Mouse (Mus musculus) lung, embryonic 16.5 days (tissue): ENCODE data around the gene Bex6. TPM values are rescaled to one million over a fixed set of nuclear protein-coding genes. Genes with fewer than 3 reads are reported as not detected.

Source experiments
- ATAC-seq: fragments of 200-750 bp; cut with Nextera tagmentation; 2 replicates; pipeline ENCODE4 v1.8.0; 2017; ENCODE audit warnings: low read depth, mild to moderate bottlenecking, moderate library complexity
- H3K27ac ChIP-seq: fragments of 300-500 bp; sonication (generic); 2 replicates; pipeline ENCODE4 v1.5.1; 2014; ENCODE audit warnings: mild to moderate bottlenecking, control low read depth, low read length
- H3K27me3 ChIP-seq: fragments of 300-500 bp; sonication (generic); 2 replicates; pipeline ENCODE4 v1.6.1; 2014; ENCODE audit warnings: low read depth, low read length, mixed read lengths; ENCODE audit not compliant: control insufficient read depth, insufficient read depth
- H3K36me3 ChIP-seq: fragments of 300-500 bp; sonication (generic); 2 replicates; pipeline ENCODE4 v1.6.1; 2014; ENCODE audit warnings: low read length; ENCODE audit not compliant: control insufficient read depth, insufficient read depth
- H3K4me1 ChIP-seq: fragments of 300-500 bp; sonication (generic); replicated peaks from 2 replicates; pipeline ENCODE4 v1.6.1; 2014; ENCODE audit warnings: low read length, mixed read lengths; ENCODE audit not compliant: control insufficient read depth, insufficient read depth
- H3K4me2 ChIP-seq: fragments of 300-500 bp; sonication (generic); 2 replicates; pipeline ENCODE4 v1.6.1; 2014; ENCODE audit warnings: low read depth, low read length, control low read depth
- H3K4me3 ChIP-seq: fragments of 300-500 bp; sonication (generic); 2 replicates; pipeline ENCODE4 v1.5.1; 2014; ENCODE audit warnings: mild to moderate bottlenecking, low read length, control low read depth
- H3K9ac ChIP-seq: fragments of 300-500 bp; sonication (generic); 2 replicates; pipeline ENCODE4 v1.6.1; 2014; ENCODE audit warnings: low read length, control low read depth
- H3K9me3 ChIP-seq: fragments of 300-500 bp; sonication (generic); 2 replicates; pipeline ENCODE4 v1.6.1; 2016; ENCODE audit warnings: low read length; ENCODE audit not compliant: control insufficient read depth
- WGBS: fragments of 180-500 bp; shearing (Covaris S2); extraction: QIAGEN DNeasy Blood & Tissue Kit; methylation state at CpG from one replicate; pipeline ENCODE4 v1.1.7; 2014; 5-methylcytosine and 5-hydroxymethylcytosine counted together
- polyA plus RNA-seq: library from polyadenylated mRNA; unstranded; fragments of >200 nt; fragmentation: Nextera tagmentation; extraction: Ambion mirVana; gene quantifications from 2 replicates; pipeline ENCODE4 v1.2.1, GENCODE M21; 2015

Bex6 gene
- polyA plus RNA-seq, 1 experiment from 2014 or later = 0.28 TPM

GRCm38 (mm10) chr16:32154437-32154836 lies 25.2 kb upstream of the Bex6 start:
- Histone ChIP-seq H3K9ac (no peak overlapping the region), H3K27ac (no peak overlapping the region), H3K4me3 (no peak overlapping the region), H3K4me2 (no peak overlapping the region), H3K4me1 (no peaks in the 10 kb centered on the region), H3K27me3 (no peaks in the 10 kb centered on the region), H3K36me3 (no peaks in the 10 kb centered on the region), H3K9me3 (no peaks in the 10 kb centered on the region)
- no peak; the same call in 1 of the 2 replicates for ATAC-seq
- WGBS = 43% methylated on average over 13 of the region's 13 CpGs

GRCm38 (mm10) chr16:32156719-32157118 lies 22.9 kb upstream of the Bex6 start:
- H3K9me3 ChIP-seq = no peaks in the 10 kb centered on the region
- no peaks in the 10 kb centered on the region for H3K36me3 ChIP-seq
- WGBS = 37% methylated on average over 3 of the region's 3 CpGs
- H3K4me3 ChIP-seq = no peak overlapping the region
- H3K4me1 ChIP-seq = no peaks in the 10 kb centered on the region
- no peaks in the 10 kb centered on the region for H3K27me3 ChIP-seq
- no peak overlapping the region for H3K4me2 ChIP-seq
- ATAC-seq = no peak
- H3K9ac ChIP-seq = no peak overlapping the region
- H3K27ac ChIP-seq = no peak overlapping the region

- Histone ChIP-seq H3K4me3 (no peak overlapping the region), H3K9me3 (no peaks in the 10 kb centered on the region), H3K36me3 (no peaks in the 10 kb centered on the region), H3K4me1 (no peaks in the 10 kb centered on the region), H3K4me2 (no peak overlapping the region), H3K9ac (no peak overlapping the region), H3K27ac (no peak overlapping the region), H3K27me3 (no peaks in the 10 kb centered on the region)
- ATAC-seq = no peak
- 83% methylated on average over 2 of the region's 2 CpGs for WGBS
These were observed 22.3 kb upstream of the Bex6 start for GRCm38 (mm10) chr16:32157369-32157768.

GRCm38 (mm10) chr16:32158966-32159365 lies 20.7 kb upstream of the Bex6 start:
- WGBS = 86% methylated on average over 3 of the region's 3 CpGs
- Histone ChIP-seq H3K36me3 (no peaks in the 10 kb centered on the region), H3K4me2 (no peak overlapping the region), H3K27ac (no peak overlapping the region), H3K27me3 (no peaks in the 10 kb centered on the region), H3K9me3 (no peaks in the 10 kb centered on the region), H3K9ac (no peak overlapping the region), H3K4me3 (no peak overlapping the region), H3K4me1 (no peaks in the 10 kb centered on the region)
- no peak for ATAC-seq

- no peak for ATAC-seq
- Histone ChIP-seq H3K9ac (no peak overlapping the region), H3K27ac (no peak overlapping the region), H3K4me1 (peaks cover 5% of the 10 kb centered on the region; the same call in 1 of the 2 replicates), H3K36me3 (no peaks in the 10 kb centered on the region), H3K4me3 (no peak overlapping the region), H3K27me3 (no peaks in the 10 kb centered on the region; the same call in 1 of the 2 replicates), H3K4me2 (no peak overlapping the region), H3K9me3 (no peaks in the 10 kb centered on the region)
- 83% methylated on average over 9 of the region's 9 CpGs for WGBS
These were observed 18.8 kb upstream of the Bex6 start for GRCm38 (mm10) chr16:32160742-32161323.

- peak overlapping the region; percentile 55 for H3K4me3 ChIP-seq
- no peaks in the 10 kb centered on the region for H3K36me3 ChIP-seq
- WGBS = 67% methylated on average over 4 of the region's 4 CpGs
- no peak overlapping the region for H3K27ac ChIP-seq
- peak overlapping the region; percentile 67 for H3K4me2 ChIP-seq
- no peak for ATAC-seq
- peak overlapping the region; percentile 72 for H3K9ac ChIP-seq
- H3K4me1 ChIP-seq = peaks cover 5% of the 10 kb centered on the region; the same call in 1 of the 2 replicates
- H3K27me3 ChIP-seq = no peaks in the 10 kb centered on the region; the same call in 1 of the 2 replicates
- no peaks in the 10 kb centered on the region for H3K9me3 ChIP-seq
These were observed 16.2 kb upstream of the Bex6 start for GRCm38 (mm10) chr16:32163392-32163791.

- peak overlapping the region; percentile 49 for H3K27ac ChIP-seq
These were observed 15.7 kb upstream of the Bex6 start for GRCm38 (mm10) chr16:32163891-32164290.

GRCm38 (mm10) chr16:32164396-32165027 lies 15.1 kb upstream of the Bex6 start:
- peak overlapping the region; percentile 55 for H3K4me3 ChIP-seq
- peak overlapping the region; percentile 72 for H3K9ac ChIP-seq
- peak overlapping the region; percentile 67 for H3K4me2 ChIP-seq
- H3K36me3 ChIP-seq = no peaks in the 10 kb centered on the region
- WGBS = 58% methylated on average over 19 of the region's 19 CpGs
- H3K9me3 ChIP-seq = no peaks in the 10 kb centered on the region
- H3K27ac ChIP-seq = peak overlapping the region; percentile 49
- H3K27me3 ChIP-seq = no peaks in the 10 kb centered on the region; the same call in 1 of the 2 replicates
- peak; percentile 26; the same call in 1 of the 2 replicates for ATAC-seq
- peaks cover 5% of the 10 kb centered on the region; the same call in 1 of the 2 replicates for H3K4me1 ChIP-seq

More at GRCm38 (mm10) chr16:32163891-32164290, 15.7 kb upstream of the Bex6 start:
- Histone ChIP-seq H3K4me2 (peak overlapping the region; percentile 67), H3K4me1 (peaks cover 5% of the 10 kb centered on the region; the same call in 1 of the 2 replicates), H3K27me3 (no peaks in the 10 kb centered on the region; the same call in 1 of the 2 replicates), H3K9ac (peak overlapping the region; percentile 72), H3K36me3 (no peaks in the 10 kb centered on the region), H3K4me3 (peak overlapping the region; percentile 55), H3K9me3 (no peaks in the 10 kb centered on the region)
- WGBS = 70% methylated on average over 5 of the region's 5 CpGs
- no peak for ATAC-seq

GRCm38 (mm10) chr16:32165281-32165821 lies 14.3 kb upstream of the Bex6 start, which contains the start of gene Nrros:
TSS of gene Nrros (minus strand) at chr16:32165594.
- Histone ChIP-seq H3K9ac (peak within 1 kb of the TSS; percentile 72), H3K36me3 (no peaks in the 10 kb centered on the region), H3K27me3 (no peaks in the 10 kb centered on the region; the same call in 1 of the 2 replicates), H3K4me1 (peaks cover 5% of the 10 kb centered on the region; the same call in 1 of the 2 replicates), H3K27ac (peak within 1 kb of the TSS; percentile 49), H3K4me2 (peak within 1 kb of the TSS; percentile 67), H3K4me3 (peak within 1 kb of the TSS; percentile 55), H3K9me3 (no peaks in the 10 kb centered on the region)
- peak; percentile 79 for ATAC-seq
- 2% methylated on average over 25 of the region's 25 CpGs for WGBS
